Mouse (Mus musculus): ENCODE measurements around the gene Ube4b.
A peak's percentile ranks its signal among the peaks of the same experiment; 100 is the strongest.
"Not testable (repeated sequence)": the region's sequence is repeated elsewhere in the genome, so short reads cannot be mapped to it uniquely, and the experiment has no call there.

Ube4b gene

GRCm38 (mm10) chr4:149450636-149451035, 24.1 kb upstream of the Ube4b start:
- Histone ChIP-seq H3K27me3 (ENCODE audit: control insufficient read depth, insufficient read depth, low read length, poor library complexity, severe bottlenecking) (no peaks in the 10 kb centered on the region), H3K36me3 (ENCODE audit: control insufficient read depth, insufficient read depth, low read length, poor library complexity, severe bottlenecking) (no peaks in the 10 kb centered on the region)
- no peak for DNase-seq (ENCODE audit: low read depth, low spot score)

GRCm38 (mm10) chr4:149446309-149446708, 19.8 kb upstream of the Ube4b start:
- no peaks in the 10 kb centered on the region for H3K27me3 ChIP-seq (ENCODE audit: control insufficient read depth, insufficient read depth, low read length, poor library complexity, severe bottlenecking)
- no peaks in the 10 kb centered on the region for H3K36me3 ChIP-seq (ENCODE audit: control insufficient read depth, insufficient read depth, low read length, poor library complexity, severe bottlenecking)
- no peak for DNase-seq (ENCODE audit: low read depth, low spot score)

- no peaks in the 10 kb centered on the region for H3K36me3 ChIP-seq (ENCODE audit: control insufficient read depth, insufficient read depth, low read length, poor library complexity, severe bottlenecking)
- H3K27me3 ChIP-seq (ENCODE audit: control insufficient read depth, insufficient read depth, low read length, poor library complexity, severe bottlenecking) = no peaks in the 10 kb centered on the region
- no peak for DNase-seq (ENCODE audit: low read depth, low spot score)
Measured at GRCm38 (mm10) chr4:149445868-149446267, 19.3 kb upstream of the Ube4b start.

- no peaks in the 10 kb centered on the region for H3K27me3 ChIP-seq (ENCODE audit: control insufficient read depth, insufficient read depth, low read length, poor library complexity, severe bottlenecking)
- H3K36me3 ChIP-seq (ENCODE audit: control insufficient read depth, insufficient read depth, low read length, poor library complexity, severe bottlenecking) = no peaks in the 10 kb centered on the region
- DNase-seq (ENCODE audit: low read depth, low spot score) = peak; percentile 93
Measured at GRCm38 (mm10) chr4:149444964-149445701, 18.6 kb upstream of the Ube4b start.

GRCm38 (mm10) chr4:149444465-149444864, 17.9 kb upstream of the Ube4b start:
- DNase-seq (ENCODE audit: low read depth, low spot score) = no peak
- Histone ChIP-seq H3K27me3 (ENCODE audit: control insufficient read depth, insufficient read depth, low read length, poor library complexity, severe bottlenecking) (no peaks in the 10 kb centered on the region), H3K36me3 (ENCODE audit: control insufficient read depth, insufficient read depth, low read length, poor library complexity, severe bottlenecking) (no peaks in the 10 kb centered on the region)

- H3K36me3 ChIP-seq (ENCODE audit: control insufficient read depth, insufficient read depth, low read length, poor library complexity, severe bottlenecking) = no peaks in the 10 kb centered on the region
- no peak for DNase-seq (ENCODE audit: low read depth, low spot score)
- no peaks in the 10 kb centered on the region for H3K27me3 ChIP-seq (ENCODE audit: control insufficient read depth, insufficient read depth, low read length, poor library complexity, severe bottlenecking)
Measured at GRCm38 (mm10) chr4:149442436-149442835, 15.9 kb upstream of the Ube4b start.

- H3K36me3 ChIP-seq (ENCODE audit: control insufficient read depth, insufficient read depth, low read length, poor library complexity, severe bottlenecking) = no peaks in the 10 kb centered on the region
- DNase-seq (ENCODE audit: low read depth, low spot score) = no peak
- H3K27me3 ChIP-seq (ENCODE audit: control insufficient read depth, insufficient read depth, low read length, poor library complexity, severe bottlenecking) = no peaks in the 10 kb centered on the region
Measured at GRCm38 (mm10) chr4:149440576-149440975, 14.0 kb upstream of the Ube4b start.

- not testable (repeated sequence) for DNase-seq (ENCODE audit: low read depth, low spot score); H3K36me3 ChIP-seq (ENCODE audit: control insufficient read depth, insufficient read depth, low read length, poor library complexity, severe bottlenecking)
Measured at GRCm38 (mm10) chr4:149431887-149432286, 5.3 kb upstream of the Ube4b start.

GRCm38 (mm10) chr4:149429592-149429991, 3.0 kb upstream of the Ube4b start:
- Histone ChIP-seq H3K27me3 (ENCODE audit: control insufficient read depth, insufficient read depth, low read length, poor library complexity, severe bottlenecking) (no peaks in the 10 kb centered on the region), H3K36me3 (ENCODE audit: control insufficient read depth, insufficient read depth, low read length, poor library complexity, severe bottlenecking) (no peaks in the 10 kb centered on the region)
- DNase-seq (ENCODE audit: low read depth, low spot score) = no peak

More at GRCm38 (mm10) chr4:149431887-149432286, 5.3 kb upstream of the Ube4b start:
- H3K27me3 ChIP-seq (ENCODE audit: control insufficient read depth, insufficient read depth, low read length, poor library complexity, severe bottlenecking) = not testable (repeated sequence)

- DNase-seq (ENCODE audit: low read depth, low spot score) = no peak
- no peaks in the 10 kb centered on the region for H3K36me3 ChIP-seq (ENCODE audit: control insufficient read depth, insufficient read depth, low read length, poor library complexity, severe bottlenecking)
- no peaks in the 10 kb centered on the region for H3K27me3 ChIP-seq (ENCODE audit: control insufficient read depth, insufficient read depth, low read length, poor library complexity, severe bottlenecking)
Measured at GRCm38 (mm10) chr4:149425801-149426292, 702 bp downstream of the Ube4b start.

- DNase-seq (ENCODE audit: low read depth, low spot score) = no peak
- no peaks in the 10 kb centered on the region for H3K36me3 ChIP-seq (ENCODE audit: control insufficient read depth, insufficient read depth, low read length, poor library complexity, severe bottlenecking)
- H3K27me3 ChIP-seq (ENCODE audit: control insufficient read depth, insufficient read depth, low read length, poor library complexity, severe bottlenecking) = no peaks in the 10 kb centered on the region
Measured at GRCm38 (mm10) chr4:149424755-149425154, 1.8 kb downstream of the Ube4b start.

- Histone ChIP-seq H3K27me3 (ENCODE audit: control insufficient read depth, insufficient read depth, low read length, poor library complexity, severe bottlenecking) (no peaks in the 10 kb centered on the region), H3K36me3 (ENCODE audit: control insufficient read depth, insufficient read depth, low read length, poor library complexity, severe bottlenecking) (peaks cover 1% of the 10 kb centered on the region; the same call in 1 of the 2 replicates)
- DNase-seq (ENCODE audit: low read depth, low spot score) = no peak
Measured at GRCm38 (mm10) chr4:149417854-149418365, 8.6 kb downstream of the Ube4b start.

- DNase-seq (ENCODE audit: low read depth, low spot score) = no peak
- peaks cover 1% of the 10 kb centered on the region; the same call in 1 of the 2 replicates for H3K36me3 ChIP-seq (ENCODE audit: control insufficient read depth, insufficient read depth, low read length, poor library complexity, severe bottlenecking)
- no peaks in the 10 kb centered on the region for H3K27me3 ChIP-seq (ENCODE audit: control insufficient read depth, insufficient read depth, low read length, poor library complexity, severe bottlenecking)
Measured at GRCm38 (mm10) chr4:149416986-149417385, 9.6 kb downstream of the Ube4b start.

- H3K36me3 ChIP-seq (ENCODE audit: control insufficient read depth, insufficient read depth, low read length, poor library complexity, severe bottlenecking) = peaks cover 3% of the 10 kb centered on the region
- no peaks in the 10 kb centered on the region for H3K27me3 ChIP-seq (ENCODE audit: control insufficient read depth, insufficient read depth, low read length, poor library complexity, severe bottlenecking)
- no peak for DNase-seq (ENCODE audit: low read depth, low spot score)
Measured at GRCm38 (mm10) chr4:149416417-149416816, 10.1 kb downstream of the Ube4b start.

GRCm38 (mm10) chr4:149415651-149416169, 10.8 kb downstream of the Ube4b start:
- DNase-seq (ENCODE audit: low read depth, low spot score) = no peak
- Histone ChIP-seq H3K27me3 (ENCODE audit: control insufficient read depth, insufficient read depth, low read length, poor library complexity, severe bottlenecking) (no peaks in the 10 kb centered on the region), H3K36me3 (ENCODE audit: control insufficient read depth, insufficient read depth, low read length, poor library complexity, severe bottlenecking) (peaks cover 3% of the 10 kb centered on the region)
